Mouse (Mus musculus) heart, embryonic 11.5 days (tissue): ENCODE results near the gene Zfp169. TPM values are rescaled to one million over a fixed set of nuclear protein-coding genes. Genes with fewer than 3 reads are reported as not detected.

ENCODE experiments used
- ATAC-seq: fragments of 200-750 bp; cut with Nextera tagmentation; replicated peaks from 2 replicates; pipeline ENCODE4 v1.8.0; 2017; ENCODE audit warnings: moderate library complexity; ENCODE audit not compliant: insufficient number of reproducible peaks, low FRiP score, low TSS enrichment
- H3K27ac ChIP-seq: fragments of 300-500 bp; sonication (generic); 2 replicates; pipeline ENCODE4 v1.5.1; 2014; ENCODE audit warnings: mild to moderate bottlenecking, low read depth, low read length
- H3K27me3 ChIP-seq: fragments of 300-500 bp; sonication (generic); 2 replicates; pipeline ENCODE4 v1.6.1; 2014; ENCODE audit warnings: mild to moderate bottlenecking, low read length, mixed read lengths; ENCODE audit not compliant: control insufficient read depth, insufficient read depth
- H3K36me3 ChIP-seq: fragments of 300-500 bp; sonication (generic); 2 replicates; pipeline ENCODE4 v1.6.1; 2014; ENCODE audit warnings: mild to moderate bottlenecking, low read length, moderate library complexity, mixed read lengths; ENCODE audit not compliant: control insufficient read depth, insufficient read depth
- H3K4me1 ChIP-seq: fragments of 300-500 bp; sonication (generic); 2 replicates; pipeline ENCODE4 v1.6.1; 2014; ENCODE audit warnings: low read length; ENCODE audit not compliant: control insufficient read depth, insufficient read depth
- H3K4me2 ChIP-seq: fragments of 300-500 bp; sonication (generic); 2 replicates; pipeline ENCODE4 v1.6.1; 2014; ENCODE audit warnings: mild to moderate bottlenecking, moderate library complexity
- H3K4me3 ChIP-seq: fragments of 300-500 bp; sonication (generic); 2 replicates; pipeline ENCODE4 v1.5.1; 2014; ENCODE audit warnings: low read depth, low read length
- H3K9ac ChIP-seq: fragments of 300-500 bp; sonication (generic); 2 replicates; pipeline ENCODE4 v1.6.1; 2014; ENCODE audit warnings: mild to moderate bottlenecking, low read depth, low read length, moderate library complexity
- H3K9me3 ChIP-seq: fragments of 300-500 bp; sonication (generic); replicated peaks from 2 replicates; pipeline ENCODE4 v1.6.1; 2016; ENCODE audit warnings: low read length; ENCODE audit not compliant: control insufficient read depth
- WGBS: fragments of 180-500 bp; shearing (Covaris S2); extraction: QIAGEN DNeasy Blood & Tissue Kit; methylation state at CpG from one replicate; pipeline ENCODE4 v1.1.7; 2014; ENCODE audit not compliant: insufficient replicate concordance; 5-methylcytosine and 5-hydroxymethylcytosine counted together
- microRNA counts: library from miRNA; unstranded; fragments of <30 nt; microRNA quantifications from one replicate; lab custom pipeline; 2015
- microRNA-seq: library from miRNA; unstranded; fragments of <30 nt; microRNA quantifications from one replicate; pipeline ENCODE4, GENCODE M21; 2016; ENCODE audit warnings: borderline number of aligned reads
- polyA plus RNA-seq: library from polyadenylated mRNA; unstranded; fragments of >200 nt; fragmentation: Nextera tagmentation; extraction: Ambion mirVana; gene quantifications from 2 replicates; pipeline ENCODE4 v1.2.1, GENCODE M21; 2014

Gene Zfp169
- polyA plus RNA-seq, 1 experiment from 2014 or later, result 5.2 TPM

GRCm38 (mm10) chr13:48448119-48448518 is 65.1 kb downstream of the Zfp169 start:
- Histone ChIP-seq H3K4me3 (no peak overlapping the region), H3K9me3 (no peaks in the 10 kb centered on the region), H3K4me2 (no peak overlapping the region), H3K4me1 (0 out of 2 replicates have a peak, but pooled peaks cover 5% of the 10 kb centered on the region), H3K27me3 (no peaks in the 10 kb centered on the region), H3K36me3 (no peaks in the 10 kb centered on the region; the same call in 1 of the 2 replicates), H3K27ac (no peak overlapping the region), H3K9ac (no peak overlapping the region)
- no peak for ATAC-seq
- 22% methylated on average over 4 of the region's 4 CpGs for WGBS

GRCm38 (mm10) chr13:48443996-48444395 is 69.3 kb downstream of the Zfp169 start:
- ATAC-seq, result no peak
- Histone ChIP-seq H3K4me2 (no peak overlapping the region), H3K4me3 (no peak overlapping the region), H3K27ac (no peak overlapping the region), H3K9ac (no peak overlapping the region), H3K4me1 (0 out of 2 replicates have a peak, but pooled peaks cover 5% of the 10 kb centered on the region), H3K36me3 (no peaks in the 10 kb centered on the region), H3K27me3 (no peaks in the 10 kb centered on the region), H3K9me3 (no peaks in the 10 kb centered on the region)
- WGBS, result 21% methylated on average over 8 of the region's 8 CpGs

GRCm38 (mm10) chr13:48438321-48438720 is 74.9 kb downstream of the Zfp169 start:
- Histone ChIP-seq H3K36me3 (no peaks in the 10 kb centered on the region), H3K9me3 (no peaks in the 10 kb centered on the region), H3K4me3 (no peak overlapping the region), H3K27me3 (no peaks in the 10 kb centered on the region), H3K4me2 (no peak overlapping the region), H3K9ac (no peak overlapping the region), H3K4me1 (no peaks in the 10 kb centered on the region), H3K27ac (no peak overlapping the region)
- no peak for ATAC-seq
- 79% methylated on average over 5 of the region's 5 CpGs for WGBS

MicroRNAs within 50 kb of the gene (microRNA counts, 519-probe panel; counts per million panel counts)
- 7,185 counts per million, percentile 93 among the panel's probes with 10 or more counts for microRNA mmu-let-7a (lab: Ali Mortazavi, UCI)
- 6,444 counts per million, percentile 83 among the panel's probes with 10 or more counts for microRNA mmu-let-7d (lab: Ali Mortazavi, UCI)
- microRNA mmu-let-7f (lab: Ali Mortazavi, UCI), result 5,928 counts per million, percentile 71 among the panel's probes with 10 or more counts

Small RNA genes within 50 kb of the gene (microRNA-seq; reads per million reads assigned to microRNA genes)
- not detected for gene Gm24111
- gene Mirlet7a-1, result 35.6 reads per million, percentile 55 among the genes with 10 or more reads in this experiment
- 3,894 reads per million, percentile 91 among the genes with 10 or more reads in this experiment for gene Mirlet7d
- gene Mirlet7f-1, result not detected

Other genes with a start within 250 kb of the Zfp169 start
- 0.34 and 2.2 TPM in 2 replicates for gene A830005F24Rik, start 119 bp upstream of the Zfp169 start, polyA plus RNA-seq
- 5.6 and 6.4 TPM in 2 replicates for gene Ptpdc1, start 112.2 kb upstream of the Zfp169 start, polyA plus RNA-seq
- gene Barx1, start 149.5 kb upstream of the Zfp169 start, polyA plus RNA-seq, result 2.0 and 3.2 TPM in 2 replicates